Mouse (Mus musculus) ES-E14 (cell line): ENCODE measurements around the gene Gpr75. TPM values are rescaled to one million over a fixed set of nuclear protein-coding genes. Genes with fewer than 3 reads are reported as not detected.

Source experiments
- DNase-seq: peaks from one replicate; pipeline ENCODE4 v3.0.0-alpha.2; 2013; ENCODE audit warnings: low read depth, low spot score
- H3K27ac ChIP-seq: 2 replicates; pipeline ENCODE4 v1.5.1; 2012; ENCODE audit warnings: low read depth, mild to moderate bottlenecking, low read length, moderate library complexity, mixed read lengths; ENCODE audit not compliant: poor library complexity, insufficient read depth, severe bottlenecking
- H3K36me3 ChIP-seq: 2 replicates; pipeline ENCODE4 v1.6.1; 2012; ENCODE audit warnings: mild to moderate bottlenecking, low read length, moderate library complexity, mixed read lengths; ENCODE audit not compliant: control insufficient read depth, poor library complexity, insufficient read depth, severe bottlenecking
- H3K4me1 ChIP-seq, 2 experiments: fragments of 150-350 bp in 1 of 2; sonication (generic) in 1 of 2; 2 replicates each; pipeline ENCODE4 v1.6.1; 2012; ENCODE audit warnings: low read length in 2 of 2, mild to moderate bottlenecking in 1 of 2, mixed read lengths in 1 of 2; ENCODE audit not compliant: control insufficient read depth in 2 of 2, insufficient read depth in 2 of 2, poor library complexity in 1 of 2
- H3K4me3 ChIP-seq, 2 experiments: fragments of 150-350 bp in 1 of 2; sonication (generic) in 1 of 2; 2 replicates each; pipeline ENCODE4 v1.5.1; 2012; ENCODE audit warnings: low read length in 2 of 2, low read depth in 1 of 2, mild to moderate bottlenecking in 1 of 2, mixed read lengths in 1 of 2; ENCODE audit not compliant: insufficient read depth in 1 of 2, poor library complexity in 1 of 2, severe bottlenecking in 1 of 2
- H3K9ac ChIP-seq: 2 replicates; pipeline ENCODE4 v1.6.1; 2012; ENCODE audit warnings: low read depth, mild to moderate bottlenecking, low read length, mixed read lengths; ENCODE audit not compliant: poor library complexity, insufficient read depth, severe bottlenecking
- H3K9me3 ChIP-seq: fragments of 150-350 bp; sonication (generic); 2 replicates; pipeline ENCODE4 v1.6.1; 2012; ENCODE audit warnings: low read depth, mild to moderate bottlenecking, low read length; ENCODE audit not compliant: control insufficient read depth, insufficient read depth
- CHD2 ChIP-seq: IDR thresholded peaks from 2 replicates; pipeline ENCODE4 v1.6.1; 2014; ENCODE audit warnings: mild to moderate bottlenecking, low read depth, low read length, inconsistent platforms
- HCFC1 ChIP-seq: IDR thresholded peaks from 2 replicates; pipeline ENCODE4 v1.6.1; 2012; ENCODE audit warnings: low read length, inconsistent platforms, borderline replicate concordance; ENCODE audit not compliant: insufficient read depth
- MAFK ChIP-seq: IDR thresholded peaks from 2 replicates; pipeline ENCODE4 v1.6.1; 2014; ENCODE audit warnings: mild to moderate bottlenecking, low read depth, low read length, inconsistent platforms; ENCODE audit not compliant: insufficient read depth
- ZC3H11A ChIP-seq: IDR thresholded peaks from 2 replicates; pipeline ENCODE4 v1.6.1; 2012; ENCODE audit warnings: low read depth, mild to moderate bottlenecking, inconsistent platforms, low read length, borderline replicate concordance
- ZNF384 ChIP-seq: IDR thresholded peaks from 2 replicates; pipeline ENCODE4 v1.6.1; 2012; ENCODE audit warnings: low read depth, low read length, inconsistent platforms
- in situ Hi-C, 2 experiments: fragments of 600-800 bp; cut with MboI; formaldehyde crosslinking; loops; one replicate each; pipeline ENCODE4 v1.15.1; 2025; ENCODE audit warnings: low sequenced_read_pairs in 2 of 2, inconsistent platforms in 1 of 2; ENCODE audit not compliant: unreplicated experiment in 2 of 2
- total RNA-seq: library from RNA; depleted of rRNA; stranded (reverse); fragments of 300-350 nt; gene quantifications from 2 replicates; pipeline ENCODE4 v1.2.3, GENCODE M21; 2012; rRNA removed

The Gpr75 gene
- total RNA-seq: 0.80 and 0.95 TPM in 2 replicates

DNA sequence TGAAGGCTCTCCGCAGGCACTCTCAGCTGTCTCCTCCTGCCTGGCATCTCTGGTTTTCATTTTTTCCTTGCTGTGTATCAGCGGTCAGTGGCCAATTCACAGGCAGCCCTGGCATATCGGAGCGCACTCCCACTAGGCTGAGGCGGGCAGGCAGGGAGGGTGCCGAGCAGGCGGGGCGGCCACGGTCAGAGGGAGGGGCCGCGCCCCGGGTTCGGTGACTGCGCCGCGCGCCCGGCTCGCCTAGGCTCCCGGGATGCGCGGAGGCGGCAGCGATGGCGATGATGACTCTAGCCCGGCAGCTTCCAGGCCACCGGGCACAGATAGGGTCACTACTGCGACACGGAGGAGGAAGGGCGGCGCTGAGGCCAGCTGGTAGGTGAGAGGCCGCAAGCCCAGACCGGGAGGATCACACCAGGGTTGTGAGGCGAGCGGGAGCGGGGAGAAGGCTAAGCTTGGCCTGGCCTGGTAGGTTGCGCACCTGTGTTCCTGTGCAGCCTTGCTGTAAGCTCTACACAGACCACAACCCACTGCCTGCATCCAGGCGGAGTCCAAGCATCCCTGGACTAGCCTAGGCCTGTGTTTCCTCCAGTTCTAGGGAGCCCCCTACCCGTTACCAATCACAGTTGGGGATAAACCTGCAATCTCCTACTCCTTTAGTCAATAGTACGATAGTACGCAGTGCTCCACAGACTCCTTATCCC is at the start of gene Gpr75, which contains the start of gene Asb3:
Gpr75 (plus strand) TSS at position 188 of the 701 bp plus-strand sequence.
Asb3 (plus strand) TSS at position 246 of the 701 bp plus-strand sequence.
- in situ Hi-C loops: no loop called here

DNA sequence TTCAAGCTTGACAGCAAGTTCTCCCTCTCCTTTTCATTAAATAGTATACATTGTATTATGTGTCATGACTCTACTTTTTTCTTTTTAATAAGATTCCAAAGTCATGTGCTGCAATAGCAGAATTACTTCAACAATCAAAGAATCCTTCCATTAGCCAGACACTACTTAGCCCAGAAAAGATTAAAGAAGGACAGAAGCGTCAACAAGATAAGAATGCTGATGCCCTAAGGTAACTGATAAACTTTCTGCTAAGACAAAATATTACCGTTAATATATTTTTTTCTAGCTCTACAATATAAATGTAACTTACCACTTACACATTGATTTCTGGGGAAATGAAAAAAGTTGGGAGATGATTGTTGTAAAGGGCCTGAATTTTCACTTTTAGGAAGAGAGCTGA is 46.4 kb upstream of the Gpr75 start:
- no peaks in the 10 kb centered on the region for H3K9me3 ChIP-seq

More for the DNA sequence above, at the start of gene Gpr75, which contains the start of gene Asb3:
- peak; percentile 25 for DNase-seq
- H3K36me3 ChIP-seq: no peaks in the 10 kb centered on the region
- no peaks in the 10 kb centered on the region for H3K9me3 ChIP-seq
- H3K4me3 ChIP-seq: peak within 1 kb of the TSS; percentile 80 to 87
- H3K4me1 ChIP-seq: peaks cover 0 to 3% of the 10 kb centered on the region in 2 experiments; a peak in 2 of 4 replicates
- peak within 1 kb of the TSS; percentile 14; the same call in 1 of the 2 replicates for H3K27ac ChIP-seq
- TF ChIP-seq CHD2 (no peak), ZC3H11A (no peak), HCFC1 (no peak), MAFK (no peak), ZNF384 (no peak)
- peak within 1 kb of the TSS; percentile 83 for H3K9ac ChIP-seq

DNA sequence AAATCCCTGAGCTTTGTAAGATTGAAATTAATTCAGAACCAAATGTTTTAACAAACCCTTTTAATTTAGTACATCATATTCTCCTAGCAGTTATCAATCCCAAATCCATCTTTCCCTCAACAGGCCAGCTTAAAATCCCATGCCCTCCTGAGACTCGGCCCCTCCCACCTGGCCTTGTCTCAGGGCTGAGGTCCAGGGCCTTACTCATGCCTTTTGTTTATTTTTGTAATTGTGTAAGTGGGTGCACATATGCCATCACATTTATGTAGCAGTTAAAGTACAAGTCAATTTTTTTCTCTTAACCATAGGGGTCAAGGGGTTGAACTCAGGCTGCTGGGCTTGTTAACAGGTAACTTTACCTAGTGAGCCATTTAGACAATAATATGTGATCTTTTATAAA is 40.8 kb upstream of the Gpr75 start:
- in situ Hi-C loops: no loop called here
- Histone ChIP-seq H3K9me3 (no peaks in the 10 kb centered on the region), H3K36me3 (peaks cover 5% of the 10 kb centered on the region), H3K27ac (no peak overlapping the region), H3K9ac (no peak overlapping the region), H3K4me3 (no peak overlapping the region), H3K4me1 (no peaks in the 10 kb centered on the region)
- no peak for DNase-seq
- TF ChIP-seq HCFC1: no peak
- TF ChIP-seq CHD2: no peak
- TF ChIP-seq MAFK: no peak
- TF ChIP-seq ZNF384: no peak
- no peak for TF ChIP-seq ZC3H11A

More for the DNA sequence above, 46.4 kb upstream of the Gpr75 start:
- DNase-seq: no peak
- Histone ChIP-seq H3K9ac (no peak overlapping the region), H3K27ac (no peak overlapping the region), H3K36me3 (peaks cover 5% of the 10 kb centered on the region), H3K4me1 (no peaks in the 10 kb centered on the region), H3K4me3 (no peak overlapping the region)
- TF ChIP-seq ZC3H11A (no peak), CHD2 (no peak), ZNF384 (no peak), HCFC1 (no peak)
- in situ Hi-C loops: no loop called here

DNA sequence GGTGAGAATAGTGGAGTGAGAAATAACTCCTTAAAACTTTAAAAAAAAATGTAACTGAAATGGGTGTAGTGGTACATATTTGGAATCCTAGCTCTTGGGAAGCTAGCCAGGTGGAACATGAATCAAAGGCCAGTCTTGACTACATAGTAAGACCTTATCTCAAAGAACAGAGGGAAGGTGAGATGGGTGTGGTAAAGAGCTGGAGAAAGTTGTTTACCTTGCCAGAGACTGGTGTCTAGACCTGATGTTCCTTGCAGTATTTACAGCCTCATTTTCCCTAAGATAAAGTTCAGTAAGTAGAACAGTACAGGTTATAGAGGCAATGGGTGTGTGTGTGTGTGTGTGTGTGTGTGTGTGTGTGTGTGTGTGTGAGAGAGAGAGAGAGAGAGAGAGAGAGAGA is 12.7 kb upstream of the Gpr75 start:
- in situ Hi-C loops: no loop called here
- Histone ChIP-seq H3K27ac (no peak overlapping the region), H3K4me1 (no peaks in the 10 kb centered on the region), H3K36me3 (peaks cover 7% of the 10 kb centered on the region; the same call in 1 of the 2 replicates), H3K9me3 (no peaks in the 10 kb centered on the region), H3K4me3 (no peak overlapping the region), H3K9ac (no peak overlapping the region)
- TF ChIP-seq ZNF384 (no peak), HCFC1 (no peak), MAFK (no peak)
- no peak for DNase-seq

DNA sequence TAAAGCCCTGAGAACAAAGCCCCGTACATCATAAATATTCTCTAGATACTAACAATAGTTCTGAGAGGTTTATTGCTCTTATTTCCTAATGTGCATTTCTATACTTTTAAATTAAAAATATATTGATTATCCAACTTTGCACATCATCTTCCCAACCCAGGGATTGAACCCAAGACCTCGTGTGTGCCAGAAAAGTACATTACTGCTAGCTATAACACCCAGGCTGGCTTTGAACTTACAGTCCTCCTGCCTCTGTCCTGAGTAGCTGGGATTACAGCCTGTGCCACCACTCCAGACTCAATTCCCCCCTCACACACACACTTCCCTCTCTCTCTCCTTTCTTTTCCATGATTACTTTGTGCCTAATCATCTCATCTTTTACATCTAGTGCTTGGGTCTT is 3.0 kb downstream of the Gpr75 start:
- no peak overlapping the region for H3K27ac ChIP-seq
- H3K36me3 ChIP-seq: no peaks in the 10 kb centered on the region
- no peak overlapping the region for H3K4me3 ChIP-seq
- no peak overlapping the region for H3K9ac ChIP-seq
- in situ Hi-C loops: no loop called here
- DNase-seq: no peak
- TF ChIP-seq HCFC1: no peak
- TF ChIP-seq CHD2: no peak
- no peak for TF ChIP-seq ZNF384
- TF ChIP-seq MAFK: no peak
- TF ChIP-seq ZC3H11A: no peak
- H3K4me1 ChIP-seq: peaks cover 0 to 3% of the 10 kb centered on the region in 2 experiments; a peak in 2 of 4 replicates
- H3K9me3 ChIP-seq: no peaks in the 10 kb centered on the region
